Mouse (Mus musculus) cerebellum, postnatal 36 days (tissue): ENCODE data around the gene Elovl2.
"Not testable (repeated sequence)": the region's sequence is repeated elsewhere in the genome, so short reads cannot be mapped to it uniquely, and the experiment has no call there.

Source experiments
- DNase-seq, 2 experiments: peaks; one replicate each; pipeline ENCODE4 v3.0.0; 2021 to 2022; ENCODE audit warnings: mixed read lengths in 2 of 2

Elovl2 gene

GRCm38 (mm10) chr13:41233241-41233640 lies 13.0 kb upstream of the Elovl2 start:
- no peak for DNase-seq

- no peak for DNase-seq
Measured at GRCm38 (mm10) chr13:41232209-41232608, 12.0 kb upstream of the Elovl2 start.

GRCm38 (mm10) chr13:41231389-41231983 lies 11.3 kb upstream of the Elovl2 start:
- DNase-seq = peak; percentile 59 to 71

GRCm38 (mm10) chr13:41230256-41230655 lies 10.1 kb upstream of the Elovl2 start:
- no peak for DNase-seq

GRCm38 (mm10) chr13:41228060-41228459 lies 7.9 kb upstream of the Elovl2 start:
- DNase-seq = no peak

GRCm38 (mm10) chr13:41226513-41226912 lies 6.3 kb upstream of the Elovl2 start:
- no peak for DNase-seq

- DNase-seq = peak; percentile 19 to 25
Measured at GRCm38 (mm10) chr13:41219687-41220303, 410 bp downstream of the Elovl2 start.

GRCm38 (mm10) chr13:41219056-41219455 lies 1.1 kb downstream of the Elovl2 start:
- DNase-seq = no peak

GRCm38 (mm10) chr13:41216236-41216635 lies 4.0 kb downstream of the Elovl2 start:
- DNase-seq = no peak

- no peak for DNase-seq
Measured at GRCm38 (mm10) chr13:41215669-41216068, 4.5 kb downstream of the Elovl2 start.

GRCm38 (mm10) chr13:41212558-41213322 lies 7.5 kb downstream of the Elovl2 start:
- DNase-seq = no peak

GRCm38 (mm10) chr13:41211276-41211675 lies 8.9 kb downstream of the Elovl2 start:
- no peak for DNase-seq

- no peak for DNase-seq
Measured at GRCm38 (mm10) chr13:41206241-41206640, 14.0 kb downstream of the Elovl2 start.

- not testable (repeated sequence) for DNase-seq
Measured at GRCm38 (mm10) chr13:41205568-41205967, 14.6 kb downstream of the Elovl2 start.

GRCm38 (mm10) chr13:41203691-41204090 lies 16.5 kb downstream of the Elovl2 start:
- DNase-seq = no peak

- DNase-seq = no peak
Measured at GRCm38 (mm10) chr13:41203289-41203688, 16.9 kb downstream of the Elovl2 start.

GRCm38 (mm10) chr13:41200861-41201260 lies 19.3 kb downstream of the Elovl2 start:
- DNase-seq = no peak

- DNase-seq = no peak
Measured at GRCm38 (mm10) chr13:41195640-41196333, 24.4 kb downstream of the Elovl2 start.

GRCm38 (mm10) chr13:41187886-41188285 lies 32.3 kb downstream of the Elovl2 start:
- DNase-seq = no peak

GRCm38 (mm10) chr13:41158426-41158825 lies 61.8 kb downstream of the Elovl2 start:
- no peak for DNase-seq

GRCm38 (mm10) chr13:41153146-41153545 lies 67.1 kb downstream of the Elovl2 start:
- no peak for DNase-seq

- DNase-seq = peak; percentile 55 to 72
Measured at GRCm38 (mm10) chr13:41146271-41146670, 73.9 kb downstream of the Elovl2 start.

- no peak for DNase-seq
Measured at GRCm38 (mm10) chr13:41145433-41145970, 74.7 kb downstream of the Elovl2 start.
